Mouse (Mus musculus): ENCODE results near the gene Cabp2. TPM values are rescaled to one million over a fixed set of nuclear protein-coding genes. Genes with fewer than 3 reads are reported as not detected.

Cabp2 gene
- polyA plus RNA-seq, 1 experiment = not detected

DNA sequence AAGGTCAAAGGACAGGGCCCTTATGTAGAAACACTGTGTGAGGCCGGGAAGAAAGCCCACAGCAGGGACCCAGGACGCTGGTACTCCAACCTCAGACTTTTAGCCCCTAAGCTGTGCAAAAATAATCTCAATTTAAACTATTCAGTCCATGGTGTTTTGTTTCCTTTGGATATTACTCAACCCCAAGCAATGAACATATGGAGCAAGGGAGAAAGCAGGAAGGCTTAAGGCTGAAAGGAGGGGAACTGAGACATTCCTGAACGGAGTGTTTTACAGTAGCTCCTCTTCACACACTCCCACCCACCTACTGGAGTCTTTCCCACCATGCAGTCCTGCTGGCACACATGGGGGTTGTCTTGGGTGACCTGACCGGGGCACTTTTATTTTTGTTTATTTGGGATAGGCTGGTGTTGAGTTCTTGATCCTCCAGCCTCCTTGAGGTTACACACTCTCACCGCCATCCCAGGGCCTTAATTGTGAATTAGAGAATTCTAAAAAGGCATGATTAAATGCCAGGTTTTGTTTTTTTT, 13.5 kb downstream of the Cabp2 start:
- no peak for TF ChIP-seq EP300 (IDR thresholded peaks at IDR 0.05; ENCODE audit: insufficient read depth, low read depth, low read length)
- no peak for TF ChIP-seq CTCF (IDR thresholded peaks at IDR 0.05; ENCODE audit: low read depth, low read length)
- no peak for TF ChIP-seq POLR2A (IDR thresholded peaks at IDR 0.05; ENCODE audit: insufficient read depth, low read length)
- Histone ChIP-seq H3K9ac (ENCODE audit: low read depth, poor library complexity, severe bottlenecking) (no peak overlapping the region), H3K9me3 (replicated peaks; ENCODE audit: control insufficient read depth, insufficient read depth, low read length, poor library complexity, severe bottlenecking) (no peaks in the 10 kb centered on the region), H3K4me1 (ENCODE audit: control insufficient read depth, insufficient read depth, low read length) (peaks cover 2% of the 10 kb centered on the region), H3K27ac (ENCODE audit: insufficient read depth, low read length) (no peak overlapping the region), H3K4me3 (ENCODE audit: low read depth, low read length) (no peak overlapping the region), H3K36me3 (ENCODE audit: control insufficient read depth, insufficient read depth, low read length, poor library complexity, severe bottlenecking) (no peaks in the 10 kb centered on the region), H3K27me3 (ENCODE audit: control insufficient read depth, insufficient read depth, low read length, poor library complexity, severe bottlenecking) (no peaks in the 10 kb centered on the region)

DNA sequence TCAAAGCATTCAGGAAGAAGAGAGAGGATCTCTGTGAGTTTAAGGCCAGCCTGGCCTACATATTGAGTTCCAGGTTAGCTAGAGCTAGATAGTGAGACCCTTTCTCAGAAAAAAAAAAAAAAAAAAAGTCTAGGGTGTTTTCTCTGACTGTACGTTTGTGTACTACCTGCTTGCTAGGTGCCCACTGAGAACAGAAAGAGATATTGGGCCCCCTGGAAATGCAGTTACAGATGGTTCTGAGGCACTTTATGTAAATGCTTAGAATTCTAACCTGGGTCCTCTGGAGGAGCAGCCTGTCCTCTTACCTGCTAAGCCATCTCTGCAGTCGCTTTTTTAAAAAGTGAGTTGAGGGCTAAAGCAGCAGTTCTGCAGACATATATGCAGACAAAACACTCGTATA, 14.4 kb downstream of the Cabp2 start:
- Histone ChIP-seq H3K36me3 (ENCODE audit: control insufficient read depth, insufficient read depth, low read length, poor library complexity, severe bottlenecking) (no peaks in the 10 kb centered on the region), H3K27ac (ENCODE audit: insufficient read depth, low read length) (no peak overlapping the region), H3K9ac (ENCODE audit: low read depth, poor library complexity, severe bottlenecking) (no peak overlapping the region), H3K4me3 (ENCODE audit: low read depth, low read length) (no peak overlapping the region), H3K9me3 (replicated peaks; ENCODE audit: control insufficient read depth, insufficient read depth, low read length, poor library complexity, severe bottlenecking) (no peaks in the 10 kb centered on the region), H3K27me3 (ENCODE audit: control insufficient read depth, insufficient read depth, low read length, poor library complexity, severe bottlenecking) (no peaks in the 10 kb centered on the region), H3K4me1 (ENCODE audit: control insufficient read depth, insufficient read depth, low read length) (peaks cover 2% of the 10 kb centered on the region)
- TF ChIP-seq POLR2A (IDR thresholded peaks at IDR 0.05; ENCODE audit: insufficient read depth, low read length) (no peak), CTCF (IDR thresholded peaks at IDR 0.05; ENCODE audit: low read depth, low read length) (no peak), EP300 (IDR thresholded peaks at IDR 0.05; ENCODE audit: insufficient read depth, low read depth, low read length) (no peak)

DNA sequence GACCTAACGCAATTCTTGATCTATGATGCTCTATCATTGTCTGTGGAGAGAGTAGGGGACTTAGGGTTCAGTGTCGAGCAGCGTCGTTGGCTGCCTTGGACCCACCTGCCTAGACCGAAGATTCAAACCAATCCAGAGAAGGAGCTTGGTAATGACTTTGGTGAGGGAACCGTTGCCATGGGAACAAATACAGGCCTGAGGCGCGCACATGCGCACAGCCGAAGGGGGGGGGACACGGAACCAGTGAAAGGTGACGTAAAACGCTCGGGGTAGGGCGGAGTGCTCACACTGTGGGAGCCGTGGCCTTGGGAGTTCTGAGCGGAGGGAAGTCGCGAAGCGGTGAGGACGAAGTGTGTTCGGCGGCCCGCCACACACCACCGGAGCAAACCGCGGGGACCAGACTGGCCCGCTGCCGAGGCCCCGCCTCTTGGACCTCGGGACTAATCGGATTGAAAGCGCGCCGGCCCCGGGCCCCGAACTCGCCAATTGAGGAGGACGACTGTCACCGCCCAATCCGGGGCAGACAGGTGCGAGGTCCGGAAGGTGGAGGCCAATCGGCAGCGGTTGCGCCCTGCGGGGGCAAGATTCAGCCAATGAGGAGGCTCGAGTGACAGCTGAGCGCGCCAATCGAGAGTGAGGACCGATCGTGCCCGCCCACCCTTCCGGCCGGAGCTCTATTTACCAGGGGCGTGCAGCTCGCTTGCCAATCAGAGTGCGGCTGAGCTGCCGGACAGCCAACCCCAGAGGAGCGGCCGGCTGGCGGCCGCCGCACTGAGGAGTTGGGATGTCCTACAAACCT, 15.5 kb downstream of the Cabp2 start, which contains the start of gene Cdk2ap2:
Gene Cdk2ap2, plus strand, starts transcription at position 541 of the 799 bp plus-strand sequence.
- H3K27ac ChIP-seq (ENCODE audit: insufficient read depth, low read length) = peak within 1 kb of the TSS; percentile 35; the same call in 1 of the 2 replicates

DNA sequence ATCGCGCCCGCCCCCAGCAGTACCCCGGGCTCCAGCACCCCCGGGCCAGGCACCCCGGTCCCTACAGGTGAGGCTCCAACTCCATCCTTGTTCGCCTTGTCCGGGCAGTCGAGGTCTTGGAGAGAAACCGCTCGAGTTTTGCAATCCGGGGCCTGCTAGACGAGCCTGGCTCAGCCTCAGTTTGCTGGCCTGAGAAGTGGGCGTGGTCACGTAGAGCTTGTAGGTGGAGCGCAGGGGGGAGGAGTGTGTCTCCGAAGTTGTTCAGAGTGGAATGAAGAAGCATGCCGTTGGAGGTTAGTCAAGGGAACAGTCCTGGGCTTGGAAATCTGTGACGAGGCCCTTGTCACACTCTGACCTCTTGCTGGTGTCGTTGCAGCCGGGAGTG, 16.1 kb downstream of the Cabp2 start:
- Histone ChIP-seq H3K9me3 (replicated peaks; ENCODE audit: control insufficient read depth, insufficient read depth, low read length, poor library complexity, severe bottlenecking) (no peaks in the 10 kb centered on the region), H3K36me3 (ENCODE audit: control insufficient read depth, insufficient read depth, low read length, poor library complexity, severe bottlenecking) (no peaks in the 10 kb centered on the region), H3K27ac (ENCODE audit: insufficient read depth, low read length) (no peak overlapping the region), H3K4me1 (ENCODE audit: control insufficient read depth, insufficient read depth, low read length) (peaks cover 2% of the 10 kb centered on the region), H3K9ac (ENCODE audit: low read depth, poor library complexity, severe bottlenecking) (peak overlapping the region; percentile 48), H3K4me3 (ENCODE audit: low read depth, low read length) (peak overlapping the region; percentile 63), H3K27me3 (ENCODE audit: control insufficient read depth, insufficient read depth, low read length, poor library complexity, severe bottlenecking) (no peaks in the 10 kb centered on the region)
- no peak for TF ChIP-seq EP300 (IDR thresholded peaks at IDR 0.05; ENCODE audit: insufficient read depth, low read depth, low read length)
- no peak for TF ChIP-seq CTCF (IDR thresholded peaks at IDR 0.05; ENCODE audit: low read depth, low read length)
- TF ChIP-seq POLR2A (IDR thresholded peaks at IDR 0.05; ENCODE audit: insufficient read depth, low read length) = no peak

More for the DNA sequence above, 15.5 kb downstream of the Cabp2 start, which contains the start of gene Cdk2ap2:
- Histone ChIP-seq H3K4me3 (ENCODE audit: low read depth, low read length) (peak within 1 kb of the TSS; percentile 76), H3K9me3 (replicated peaks; ENCODE audit: control insufficient read depth, insufficient read depth, low read length, poor library complexity, severe bottlenecking) (no peaks in the 10 kb centered on the region), H3K9ac (ENCODE audit: low read depth, poor library complexity, severe bottlenecking) (peak within 1 kb of the TSS; percentile 48), H3K27me3 (ENCODE audit: control insufficient read depth, insufficient read depth, low read length, poor library complexity, severe bottlenecking) (no peaks in the 10 kb centered on the region), H3K4me1 (ENCODE audit: control insufficient read depth, insufficient read depth, low read length) (peaks cover 2% of the 10 kb centered on the region), H3K36me3 (ENCODE audit: control insufficient read depth, insufficient read depth, low read length, poor library complexity, severe bottlenecking) (no peaks in the 10 kb centered on the region)
- TF ChIP-seq CTCF (IDR thresholded peaks at IDR 0.05; ENCODE audit: low read depth, low read length) (no peak), POLR2A (IDR thresholded peaks at IDR 0.05; ENCODE audit: insufficient read depth, low read length) (no peak), EP300 (IDR thresholded peaks at IDR 0.05; ENCODE audit: insufficient read depth, low read depth, low read length) (no peak)

DNA sequence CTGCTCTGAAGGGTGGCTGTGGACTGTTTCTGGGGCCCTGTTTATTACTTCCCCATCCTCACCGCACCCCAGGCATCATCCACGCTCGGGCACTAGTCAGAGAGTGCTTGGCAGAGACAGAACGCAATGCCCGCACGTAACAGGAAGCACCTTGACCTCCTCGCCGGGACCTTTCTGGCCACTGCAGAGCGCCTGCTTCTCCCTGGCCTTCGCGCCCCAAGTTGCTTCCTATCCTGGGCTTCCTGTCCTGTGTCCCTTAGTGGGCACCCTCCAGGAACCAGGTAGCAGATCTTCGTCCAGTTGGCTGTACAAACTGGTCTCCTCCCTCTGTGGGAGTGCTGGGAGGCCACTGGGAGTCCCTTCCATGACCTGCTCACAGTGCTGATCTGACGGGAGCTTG, 17.0 kb downstream of the Cabp2 start:
- no peak overlapping the region for H3K9ac ChIP-seq (ENCODE audit: low read depth, poor library complexity, severe bottlenecking)
- no peaks in the 10 kb centered on the region for H3K27me3 ChIP-seq (ENCODE audit: control insufficient read depth, insufficient read depth, low read length, poor library complexity, severe bottlenecking)
- peaks cover 2% of the 10 kb centered on the region for H3K4me1 ChIP-seq (ENCODE audit: control insufficient read depth, insufficient read depth, low read length)

DNA sequence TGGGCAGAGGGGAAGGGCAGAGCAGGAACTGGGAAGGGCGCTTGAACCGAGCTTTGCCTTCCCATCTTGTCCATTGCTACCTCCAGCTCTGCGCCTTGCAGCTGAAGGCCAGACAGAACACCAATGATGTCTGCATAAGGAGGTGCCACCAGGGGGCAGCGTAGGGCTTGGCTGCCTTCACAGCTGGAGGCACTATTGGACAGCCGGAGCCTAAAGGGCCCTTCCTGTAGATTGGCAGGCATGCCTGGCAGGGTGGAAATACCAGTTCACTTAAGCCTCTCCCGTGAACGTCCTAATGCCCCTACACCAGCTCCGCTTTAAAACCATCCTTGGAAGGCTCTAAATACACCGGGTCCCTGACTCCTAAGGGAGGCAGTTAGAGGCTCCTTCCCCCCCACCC, 17.7 kb downstream of the Cabp2 start:
- no peaks in the 10 kb centered on the region for H3K27me3 ChIP-seq (ENCODE audit: control insufficient read depth, insufficient read depth, low read length, poor library complexity, severe bottlenecking)
- no peak overlapping the region for H3K27ac ChIP-seq (ENCODE audit: insufficient read depth, low read length)
- H3K4me3 ChIP-seq (ENCODE audit: low read depth, low read length) = no peak overlapping the region
- H3K36me3 ChIP-seq (ENCODE audit: control insufficient read depth, insufficient read depth, low read length, poor library complexity, severe bottlenecking) = no peaks in the 10 kb centered on the region
- H3K9me3 ChIP-seq (replicated peaks; ENCODE audit: control insufficient read depth, insufficient read depth, low read length, poor library complexity, severe bottlenecking) = no peaks in the 10 kb centered on the region
- H3K4me1 ChIP-seq (ENCODE audit: control insufficient read depth, insufficient read depth, low read length) = peaks cover 2% of the 10 kb centered on the region
- TF ChIP-seq CTCF (IDR thresholded peaks at IDR 0.05; ENCODE audit: low read depth, low read length) (peak; percentile 97), POLR2A (IDR thresholded peaks at IDR 0.05; ENCODE audit: insufficient read depth, low read length) (no peak), EP300 (IDR thresholded peaks at IDR 0.05; ENCODE audit: insufficient read depth, low read depth, low read length) (0 out of 2 replicates have a peak, but pooled peaks have one; percentile 30)
- no peak overlapping the region for H3K9ac ChIP-seq (ENCODE audit: low read depth, poor library complexity, severe bottlenecking)

More for the DNA sequence above, 17.0 kb downstream of the Cabp2 start:
- no peak for TF ChIP-seq CTCF (IDR thresholded peaks at IDR 0.05; ENCODE audit: low read depth, low read length)
- Histone ChIP-seq H3K9me3 (replicated peaks; ENCODE audit: control insufficient read depth, insufficient read depth, low read length, poor library complexity, severe bottlenecking) (no peaks in the 10 kb centered on the region), H3K36me3 (ENCODE audit: control insufficient read depth, insufficient read depth, low read length, poor library complexity, severe bottlenecking) (no peaks in the 10 kb centered on the region), H3K27ac (ENCODE audit: insufficient read depth, low read length) (no peak overlapping the region), H3K4me3 (ENCODE audit: low read depth, low read length) (no peak overlapping the region)
